Mouse (Mus musculus): ENCODE measurements at regions not wholly inside any gene's neighbourhood (a gene's known extent, or its start where the extent isn't known, plus 50 kb on each side); places are given as distances from the start of the nearest gene placed in this dataset.

DNA sequence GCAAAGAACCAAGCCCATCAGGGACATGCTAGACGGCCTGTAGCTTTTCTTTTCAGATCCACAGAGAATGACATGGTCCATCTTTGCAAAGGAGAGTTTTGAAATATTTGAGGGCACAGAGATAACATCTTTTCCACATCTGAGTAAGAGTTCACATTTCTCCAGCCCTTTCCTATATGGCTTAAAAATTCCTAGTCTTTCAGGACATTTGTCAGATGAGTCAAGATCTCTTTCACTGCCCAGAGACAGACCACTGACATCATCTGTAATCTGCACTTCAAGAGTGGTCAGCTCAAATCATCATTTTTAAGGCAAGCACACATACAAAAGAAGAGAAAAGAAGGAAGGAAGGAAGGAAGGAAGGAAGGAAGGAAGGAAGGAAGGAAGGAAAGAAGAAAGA, 397.3 kb downstream of the Ttll7 start:
- no peak for TF ChIP-seq POLR2A (IDR thresholded peaks at IDR 0.05; ENCODE audit: borderline replicate concordance, control insufficient read depth, low read depth, low read length)
- no peak for TF ChIP-seq CTCF (IDR thresholded peaks at IDR 0.05; ENCODE audit: control insufficient read depth, insufficient read depth, low read length)
